Mouse (Mus musculus) right cerebral cortex, postnatal 36 days (tissue): ENCODE results near the gene Ccnl1.

ENCODE experiments used
- DNase-seq, 2 experiments: peaks; one replicate each; pipeline ENCODE4 v3.0.0; 2022; ENCODE audit warnings: low spot score in 2 of 2, mixed read lengths in 1 of 2

Gene Ccnl1

GRCm38 (mm10) chr3:65927101-65927501 is 30.9 kb downstream of the Ccnl1 start:
- no peak for DNase-seq

- no peak for DNase-seq
Measured at GRCm38 (mm10) chr3:65926426-65926825, 31.6 kb downstream of the Ccnl1 start.

- DNase-seq, result no peak
Measured at GRCm38 (mm10) chr3:65925058-65925740, 32.9 kb downstream of the Ccnl1 start.

- DNase-seq, result no peak
Measured at GRCm38 (mm10) chr3:65922420-65922819, 35.6 kb downstream of the Ccnl1 start.

GRCm38 (mm10) chr3:65921671-65922070 is 36.4 kb downstream of the Ccnl1 start:
- no peak for DNase-seq

GRCm38 (mm10) chr3:65919016-65919415 is 39.0 kb downstream of the Ccnl1 start:
- no peak for DNase-seq

GRCm38 (mm10) chr3:65912928-65913327 is 45.1 kb downstream of the Ccnl1 start:
- DNase-seq, result no peak

- no peak for DNase-seq
Measured at GRCm38 (mm10) chr3:65912217-65912616, 45.8 kb downstream of the Ccnl1 start.

- DNase-seq, result no peak
Measured at GRCm38 (mm10) chr3:65911265-65911664, 46.8 kb downstream of the Ccnl1 start.

- no peak for DNase-seq
Measured at GRCm38 (mm10) chr3:65909454-65909853, 48.6 kb downstream of the Ccnl1 start.

- no peak for DNase-seq
Measured at GRCm38 (mm10) chr3:65907536-65907935, 50.5 kb downstream of the Ccnl1 start.

GRCm38 (mm10) chr3:65905281-65906169 is 52.5 kb downstream of the Ccnl1 start:
- DNase-seq, result no peak

GRCm38 (mm10) chr3:65904711-65905110 is 53.3 kb downstream of the Ccnl1 start:
- DNase-seq, result no peak

- no peak for DNase-seq
Measured at GRCm38 (mm10) chr3:65904106-65904505, 53.9 kb downstream of the Ccnl1 start.

- DNase-seq, result no peak
Measured at GRCm38 (mm10) chr3:65898598-65899278, 59.3 kb downstream of the Ccnl1 start.

GRCm38 (mm10) chr3:65897233-65897993 is 60.6 kb downstream of the Ccnl1 start:
- no peak for DNase-seq
